Mouse (Mus musculus) ES-Bruce4 (cell line): ENCODE data around the gene Lrrc57.

Source experiments
- CTCF ChIP-seq: IDR thresholded peaks from one replicate; pipeline ENCODE4 v1.8.1; 2011; ENCODE audit warnings: low read depth, low read length
- EP300 ChIP-seq: IDR thresholded peaks from 2 replicates; pipeline ENCODE4 v1.6.1; 2011; ENCODE audit warnings: low read depth, low read length; ENCODE audit not compliant: insufficient read depth
- POLR2A ChIP-seq: IDR thresholded peaks from one replicate; pipeline ENCODE4 v1.8.1; 2011; ENCODE audit warnings: low read length; ENCODE audit not compliant: insufficient read depth

- no peak for TF ChIP-seq CTCF
- TF ChIP-seq POLR2A = no peak
- TF ChIP-seq EP300 = no peak
Observed at GRCm38 (mm10) chr2:120652256-120652924, 43.1 kb upstream of the Lrrc57 start.
